Mouse (Mus musculus) c-Kit-positive CD71-negative TER-119-negative erythroid progenitor cells, embryonic 14.5 days (primary cell): ENCODE measurements around the gene Sox8.

ENCODE experiments used
- DNase-seq: peaks from one replicate; pipeline ENCODE4 v3.0.0-alpha.2; 2013; ENCODE audit warnings: low read depth

Gene Sox8

GRCm38 (mm10) chr17:25555666-25556629, 14.5 kb downstream of the Sox8 start:
- DNase-seq: no peak

GRCm38 (mm10) chr17:25555159-25555558, 15.3 kb downstream of the Sox8 start:
- no peak for DNase-seq

GRCm38 (mm10) chr17:25551313-25551712, 19.2 kb downstream of the Sox8 start:
- DNase-seq: no peak

GRCm38 (mm10) chr17:25550020-25550419, 20.5 kb downstream of the Sox8 start:
- no peak for DNase-seq

GRCm38 (mm10) chr17:25547026-25547425, 23.5 kb downstream of the Sox8 start:
- DNase-seq: no peak

- no peak for DNase-seq
These were observed 28.7 kb downstream of the Sox8 start for GRCm38 (mm10) chr17:25541768-25542167.

- no peak for DNase-seq
These were observed 29.8 kb downstream of the Sox8 start for GRCm38 (mm10) chr17:25540731-25541130.

- DNase-seq: no peak
These were observed 31.3 kb downstream of the Sox8 start for GRCm38 (mm10) chr17:25538945-25539875.

GRCm38 (mm10) chr17:25530357-25531022, 40.0 kb downstream of the Sox8 start:
- DNase-seq: no peak

- DNase-seq: no peak
These were observed 48.4 kb downstream of the Sox8 start for GRCm38 (mm10) chr17:25522080-25522479.

- no peak for DNase-seq
These were observed 50.0 kb downstream of the Sox8 start for GRCm38 (mm10) chr17:25520492-25520891.

- DNase-seq: no peak
These were observed 51.0 kb downstream of the Sox8 start for GRCm38 (mm10) chr17:25519511-25519910.

GRCm38 (mm10) chr17:25518144-25518543, 52.3 kb downstream of the Sox8 start:
- no peak for DNase-seq

- DNase-seq: no peak
These were observed 54.2 kb downstream of the Sox8 start for GRCm38 (mm10) chr17:25516315-25516714.
